Mouse (Mus musculus): ENCODE results near the gene Akr1c13. TPM values are rescaled to one million over a fixed set of nuclear protein-coding genes. Genes with fewer than 3 reads are reported as not detected.
A peak's percentile ranks its signal among the peaks of the same experiment; 100 is the strongest.

The Akr1c13 gene
- polyA plus RNA-seq, 1 experiment from 2014 or later = 3.7 TPM

DNA sequence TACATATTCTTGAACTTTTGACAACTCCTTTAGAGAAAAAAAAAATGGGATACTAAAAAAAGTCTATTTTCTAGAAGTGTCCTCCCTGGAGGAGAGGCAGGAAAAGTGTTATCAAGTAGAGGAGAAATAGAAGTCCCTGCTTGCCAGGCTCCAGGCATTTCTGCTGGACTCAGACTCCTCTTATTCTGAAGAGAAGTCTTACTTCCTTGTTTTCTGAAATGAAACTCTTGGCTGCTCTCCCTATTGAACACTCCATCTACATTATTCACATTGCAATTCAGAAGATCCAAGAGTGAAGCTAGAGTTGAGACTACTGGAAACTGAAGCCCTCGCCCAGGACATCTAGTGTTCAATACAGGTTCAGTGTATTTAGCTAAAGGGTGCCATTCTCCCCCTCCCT, 37.5 kb downstream of the Akr1c13 start, which contains the start of gene Akr1c19:
TSS of gene Akr1c19 (plus strand) at position 260 of the 400 bp plus-strand sequence.
- Histone ChIP-seq H3K36me3 (ENCODE audit: control insufficient read depth, insufficient read depth, low read length) (no peaks in the 10 kb centered on the region), H3K27me3 (ENCODE audit: control insufficient read depth, insufficient read depth, low read length) (no peaks in the 10 kb centered on the region), H3K4me2 (no peak within 1 kb of the TSS), H3K27ac (ENCODE audit: low read depth, low read length) (no peak within 1 kb of the TSS), H3K4me1 (ENCODE audit: control insufficient read depth, insufficient read depth, low read length) (no peaks in the 10 kb centered on the region), H3K9ac (ENCODE audit: low read depth, low read length) (no peak within 1 kb of the TSS), H3K4me3 (ENCODE audit: low read depth, low read length) (no peak within 1 kb of the TSS), H3K9me3 (replicated peaks; ENCODE audit: control insufficient read depth, low read length) (no peaks in the 10 kb centered on the region)
- 67% methylated on average over 1 of the region's 1 CpGs for WGBS (ENCODE audit: insufficient replicate concordance)
- no peak for ATAC-seq (replicated peaks; ENCODE audit: insufficient number of reproducible peaks, low FRiP score, low TSS enrichment)

DNA sequence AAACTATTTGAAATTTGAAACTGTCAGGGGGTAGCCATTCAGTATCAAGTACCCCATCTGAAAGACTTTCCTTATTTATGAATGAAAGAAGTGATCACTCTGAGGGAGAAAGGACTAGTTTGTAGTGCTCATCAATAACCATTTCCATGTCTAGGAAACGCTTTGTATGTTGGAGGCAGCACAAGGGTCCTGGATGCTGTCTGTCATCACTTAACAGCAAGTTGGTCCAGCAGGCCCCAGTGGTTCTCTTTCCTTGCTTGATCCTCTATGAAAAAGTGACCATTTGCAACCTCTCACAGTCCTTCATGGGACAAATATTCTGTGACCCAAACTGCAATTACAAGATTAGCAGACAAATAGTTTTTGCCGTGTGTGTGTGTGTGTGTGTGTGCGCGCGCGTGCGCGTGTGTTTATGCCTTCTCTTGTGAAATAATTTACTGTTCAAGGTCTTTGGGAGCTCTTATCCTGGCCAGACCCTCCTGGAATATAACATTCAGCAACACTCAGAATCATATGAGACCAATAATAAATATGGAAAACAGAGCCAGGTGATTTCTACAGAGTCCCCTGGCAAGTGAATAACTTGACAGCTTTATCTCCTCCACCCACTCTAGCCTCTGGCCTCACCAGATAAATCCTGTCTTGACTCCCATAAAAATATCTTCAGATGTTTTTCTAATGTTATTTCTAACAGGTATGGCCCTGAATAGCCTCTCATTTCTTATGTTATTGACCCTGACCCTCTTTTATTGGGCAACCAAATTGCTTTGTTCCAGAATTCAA, 40.1 kb downstream of the Akr1c13 start:
- ATAC-seq (replicated peaks; ENCODE audit: insufficient number of reproducible peaks, low FRiP score, low TSS enrichment) = 0 out of 2 replicates have a peak, but pooled peaks have one; percentile 39
- H3K27me3 ChIP-seq (ENCODE audit: control insufficient read depth, insufficient read depth, low read length) = no peaks in the 10 kb centered on the region
- H3K4me3 ChIP-seq (ENCODE audit: low read depth, low read length) = no peak overlapping the region
- H3K27ac ChIP-seq (ENCODE audit: low read depth, low read length) = no peak overlapping the region
- no peaks in the 10 kb centered on the region for H3K36me3 ChIP-seq (ENCODE audit: control insufficient read depth, insufficient read depth, low read length)
- no peak overlapping the region for H3K9ac ChIP-seq (ENCODE audit: low read depth, low read length)
- no peaks in the 10 kb centered on the region for H3K9me3 ChIP-seq (replicated peaks; ENCODE audit: control insufficient read depth, low read length)
- WGBS (ENCODE audit: insufficient replicate concordance) = 77% methylated on average over 8 of the region's 8 CpGs
- no peaks in the 10 kb centered on the region for H3K4me1 ChIP-seq (ENCODE audit: control insufficient read depth, insufficient read depth, low read length)
- H3K4me2 ChIP-seq = no peak overlapping the region

GRCm38 (mm10) chr13:4233135-4233534, 42.2 kb downstream of the Akr1c13 start:
- WGBS (ENCODE audit: insufficient replicate concordance) = 86% methylated on average over 1 of the region's 1 CpGs
- H3K9me3 ChIP-seq (replicated peaks; ENCODE audit: control insufficient read depth, low read length) = no peaks in the 10 kb centered on the region
- no peak overlapping the region for H3K9ac ChIP-seq (ENCODE audit: low read depth, low read length)
- no peak overlapping the region for H3K4me2 ChIP-seq
- H3K27me3 ChIP-seq (ENCODE audit: control insufficient read depth, insufficient read depth, low read length) = no peaks in the 10 kb centered on the region
- H3K27ac ChIP-seq (ENCODE audit: low read depth, low read length) = no peak overlapping the region
- H3K36me3 ChIP-seq (ENCODE audit: control insufficient read depth, insufficient read depth, low read length) = no peaks in the 10 kb centered on the region
- H3K4me1 ChIP-seq (ENCODE audit: control insufficient read depth, insufficient read depth, low read length) = no peaks in the 10 kb centered on the region
- no peak overlapping the region for H3K4me3 ChIP-seq (ENCODE audit: low read depth, low read length)
- ATAC-seq (replicated peaks; ENCODE audit: insufficient number of reproducible peaks, low FRiP score, low TSS enrichment) = no peak

DNA sequence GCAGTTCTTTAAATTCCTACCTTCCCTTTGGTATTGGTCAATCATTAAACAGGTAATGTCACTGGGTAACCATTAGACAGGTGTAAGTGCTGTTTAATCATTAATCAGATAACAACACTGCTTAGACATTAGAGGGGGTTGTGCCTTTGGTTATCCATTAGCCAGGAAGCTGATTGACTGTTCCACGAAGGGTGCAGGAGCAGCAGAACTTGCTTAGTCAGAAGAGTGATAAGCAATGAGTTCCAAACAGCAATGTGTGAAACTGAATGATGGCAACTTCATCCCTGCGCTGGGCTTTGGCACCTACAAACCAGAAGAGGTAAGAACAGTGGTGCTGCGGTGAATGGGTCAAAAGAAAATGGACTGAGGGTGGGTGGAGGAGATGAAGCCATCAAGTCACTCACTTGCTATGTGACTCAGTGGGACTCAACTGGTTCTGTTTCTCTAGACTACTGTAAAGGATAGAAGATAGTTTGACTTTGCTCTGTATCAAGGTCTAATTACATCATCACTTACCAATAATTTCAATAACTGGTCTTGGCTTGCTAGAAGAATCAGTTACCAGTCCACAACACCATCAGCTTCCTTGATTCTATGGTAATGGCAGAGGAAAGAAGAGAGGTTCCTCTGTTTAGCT, 42.7 kb downstream of the Akr1c13 start:
- no peak for ATAC-seq (replicated peaks; ENCODE audit: insufficient number of reproducible peaks, low FRiP score, low TSS enrichment)

GRCm38 (mm10) chr13:4244861-4245559, 54.1 kb downstream of the Akr1c13 start:
- Histone ChIP-seq H3K9ac (ENCODE audit: low read depth, low read length) (peak overlapping the region; percentile 24; the same call in 1 of the 2 replicates), H3K4me3 (ENCODE audit: low read depth, low read length) (peak overlapping the region; percentile 27)
- WGBS (ENCODE audit: insufficient replicate concordance) = 3% methylated on average over 13 of the region's 13 CpGs

More for the DNA sequence above, 42.7 kb downstream of the Akr1c13 start:
- H3K4me2 ChIP-seq = no peak overlapping the region
- no peaks in the 10 kb centered on the region for H3K36me3 ChIP-seq (ENCODE audit: control insufficient read depth, insufficient read depth, low read length)
- H3K9me3 ChIP-seq (replicated peaks; ENCODE audit: control insufficient read depth, low read length) = no peaks in the 10 kb centered on the region
- H3K4me1 ChIP-seq (ENCODE audit: control insufficient read depth, insufficient read depth, low read length) = no peaks in the 10 kb centered on the region
- H3K27ac ChIP-seq (ENCODE audit: low read depth, low read length) = no peak overlapping the region
- H3K9ac ChIP-seq (ENCODE audit: low read depth, low read length) = no peak overlapping the region
- H3K4me3 ChIP-seq (ENCODE audit: low read depth, low read length) = no peak overlapping the region
- 60% methylated on average over 3 of the region's 3 CpGs for WGBS (ENCODE audit: insufficient replicate concordance)
- no peaks in the 10 kb centered on the region for H3K27me3 ChIP-seq (ENCODE audit: control insufficient read depth, insufficient read depth, low read length)

GRCm38 (mm10) chr13:4249347-4249746, 58.4 kb downstream of the Akr1c13 start:
- ATAC-seq (replicated peaks; ENCODE audit: insufficient number of reproducible peaks, low FRiP score, low TSS enrichment) = no peak
- Histone ChIP-seq H3K4me2 (no peak overlapping the region), H3K9me3 (replicated peaks; ENCODE audit: control insufficient read depth, low read length) (no peaks in the 10 kb centered on the region), H3K27ac (ENCODE audit: low read depth, low read length) (no peak overlapping the region), H3K36me3 (ENCODE audit: control insufficient read depth, insufficient read depth, low read length) (no peaks in the 10 kb centered on the region), H3K4me3 (ENCODE audit: low read depth, low read length) (no peak overlapping the region), H3K9ac (ENCODE audit: low read depth, low read length) (no peak overlapping the region), H3K4me1 (ENCODE audit: control insufficient read depth, insufficient read depth, low read length) (no peaks in the 10 kb centered on the region), H3K27me3 (ENCODE audit: control insufficient read depth, insufficient read depth, low read length) (no peaks in the 10 kb centered on the region)
- 49% methylated on average over 3 of the region's 3 CpGs for WGBS (ENCODE audit: insufficient replicate concordance)

More at GRCm38 (mm10) chr13:4244861-4245559, 54.1 kb downstream of the Akr1c13 start:
- peak; percentile 79; the same call in 1 of the 2 replicates for ATAC-seq (replicated peaks; ENCODE audit: insufficient number of reproducible peaks, low FRiP score, low TSS enrichment)
- no peak overlapping the region for H3K27ac ChIP-seq (ENCODE audit: low read depth, low read length)
- no peaks in the 10 kb centered on the region for H3K36me3 ChIP-seq (ENCODE audit: control insufficient read depth, insufficient read depth, low read length)
- H3K27me3 ChIP-seq (ENCODE audit: control insufficient read depth, insufficient read depth, low read length) = no peaks in the 10 kb centered on the region
- no peaks in the 10 kb centered on the region for H3K4me1 ChIP-seq (ENCODE audit: control insufficient read depth, insufficient read depth, low read length)
- peak overlapping the region; percentile 66 for H3K4me2 ChIP-seq
- no peaks in the 10 kb centered on the region for H3K9me3 ChIP-seq (replicated peaks; ENCODE audit: control insufficient read depth, low read length)

Other genes with a start within 250 kb of the Akr1c13 start
- not detected in 2 replicates for gene Ucn3, start 245.8 kb upstream of the Akr1c13 start, polyA plus RNA-seq (2014; fragmentation: Nextera tagmentation; extraction: Ambion mirVana)
- gene Akr1c14, start 142.1 kb upstream of the Akr1c13 start, polyA plus RNA-seq (2014; fragmentation: Nextera tagmentation; extraction: Ambion mirVana) = 1.9 and 2.3 TPM in 2 replicates
- not detected in 2 replicates for gene Akr1c18, start 40.5 kb upstream of the Akr1c13 start, polyA plus RNA-seq (2014; fragmentation: Nextera tagmentation; extraction: Ambion mirVana)
- gene Akr1c19, start 37.5 kb downstream of the Akr1c13 start, polyA plus RNA-seq (2014; fragmentation: Nextera tagmentation; extraction: Ambion mirVana) = 0.68 and 0.93 TPM in 2 replicates
- 0.44 TPM in 1 of 2 replicates, not detected in the other for gene Akr1c12, start 88.3 kb downstream of the Akr1c13 start, polyA plus RNA-seq (2014; fragmentation: Nextera tagmentation; extraction: Ambion mirVana)
- gene Akr1c6, start 243.2 kb downstream of the Akr1c13 start, polyA plus RNA-seq (2014; fragmentation: Nextera tagmentation; extraction: Ambion mirVana) = not detected in 2 replicates